Mouse (Mus musculus): ENCODE measurements around the gene Irf1. TPM values are rescaled to one million over a fixed set of nuclear protein-coding genes. Genes with fewer than 3 reads are reported as not detected.

Irf1 gene
- polyA plus RNA-seq, 1 experiment from 2014 or later = 14.0 TPM

- ATAC-seq (replicated peaks; ENCODE audit: low FRiP score, low read depth) = no peak
- Histone ChIP-seq H3K36me3 (ENCODE audit: insufficient read depth, low read length) (no peaks in the 10 kb centered on the region), H3K27ac (no peak overlapping the region), H3K4me3 (replicated peaks; ENCODE audit: low read depth, low read length) (no peak overlapping the region), H3K4me2 (ENCODE audit: low read length) (no peak overlapping the region), H3K9ac (ENCODE audit: low read depth, low read length) (no peak overlapping the region), H3K4me1 (replicated peaks; ENCODE audit: insufficient read depth, low read length) (no peaks in the 10 kb centered on the region), H3K27me3 (ENCODE audit: insufficient read depth, low read length) (no peaks in the 10 kb centered on the region), H3K9me3 (replicated peaks; ENCODE audit: low read length) (no peaks in the 10 kb centered on the region)
- whole genome bisulfite sequencing = 89% methylated on average over 6 of the region's 6 CpGs
- no peak for TF ChIP-seq CTCF (IDR thresholded peaks at IDR 0.05; ENCODE audit: low read depth)
- no peak for DNase-seq (ENCODE audit: low spot score)
Measured at GRCm38 (mm10) chr11:53819511-53819910, 49.7 kb downstream of the Irf1 start.

- Histone ChIP-seq H3K9me3 (replicated peaks; ENCODE audit: low read length) (no peaks in the 10 kb centered on the region), H3K36me3 (ENCODE audit: insufficient read depth, low read length) (no peaks in the 10 kb centered on the region), H3K4me3 (replicated peaks; ENCODE audit: low read depth, low read length) (no peak overlapping the region), H3K9ac (ENCODE audit: low read depth, low read length) (no peak overlapping the region), H3K27me3 (ENCODE audit: insufficient read depth, low read length) (no peaks in the 10 kb centered on the region), H3K4me1 (replicated peaks; ENCODE audit: insufficient read depth, low read length) (no peaks in the 10 kb centered on the region), H3K4me2 (ENCODE audit: low read length) (no peak overlapping the region), H3K27ac (no peak overlapping the region)
- no peak for DNase-seq (ENCODE audit: low spot score)
- 85% methylated on average over 13 of the region's 13 CpGs for WGBS
- TF ChIP-seq CTCF (IDR thresholded peaks at IDR 0.05; ENCODE audit: low read depth) = no peak
- ATAC-seq (replicated peaks; ENCODE audit: low FRiP score, low read depth) = 0 out of 2 replicates have a peak, but pooled peaks have one; percentile 21
Measured at GRCm38 (mm10) chr11:53820516-53821170, 50.8 kb downstream of the Irf1 start.

GRCm38 (mm10) chr11:53821230-53821944, 51.6 kb downstream of the Irf1 start:
- Histone ChIP-seq H3K27ac (no peak overlapping the region), H3K27me3 (ENCODE audit: insufficient read depth, low read length) (no peaks in the 10 kb centered on the region), H3K4me1 (replicated peaks; ENCODE audit: insufficient read depth, low read length) (no peaks in the 10 kb centered on the region), H3K4me2 (ENCODE audit: low read length) (no peak overlapping the region), H3K4me3 (replicated peaks; ENCODE audit: low read depth, low read length) (no peak overlapping the region), H3K36me3 (ENCODE audit: insufficient read depth, low read length) (no peaks in the 10 kb centered on the region), H3K9ac (ENCODE audit: low read depth, low read length) (no peak overlapping the region), H3K9me3 (replicated peaks; ENCODE audit: low read length) (no peaks in the 10 kb centered on the region)
- 72% methylated on average over 11 of the region's 11 CpGs for WGBS
- DNase-seq (ENCODE audit: low spot score) = no peak
- no peak for ATAC-seq (replicated peaks; ENCODE audit: low FRiP score, low read depth)
- no peak for TF ChIP-seq CTCF (IDR thresholded peaks at IDR 0.05; ENCODE audit: low read depth)

GRCm38 (mm10) chr11:53821945-53822338, 52.1 kb downstream of the Irf1 start:
- DNase-seq (ENCODE audit: low spot score) (no peak), ATAC-seq (replicated peaks; ENCODE audit: low FRiP score, low read depth) (no peak)
- WGBS = 90% methylated on average over 3 of the region's 3 CpGs
- Histone ChIP-seq H3K36me3 (ENCODE audit: insufficient read depth, low read length) (no peaks in the 10 kb centered on the region), H3K4me2 (ENCODE audit: low read length) (no peak overlapping the region), H3K27me3 (ENCODE audit: insufficient read depth, low read length) (no peaks in the 10 kb centered on the region), H3K9ac (ENCODE audit: low read depth, low read length) (no peak overlapping the region), H3K27ac (no peak overlapping the region), H3K4me1 (replicated peaks; ENCODE audit: insufficient read depth, low read length) (no peaks in the 10 kb centered on the region), H3K9me3 (replicated peaks; ENCODE audit: low read length) (no peaks in the 10 kb centered on the region), H3K4me3 (replicated peaks; ENCODE audit: low read depth, low read length) (no peak overlapping the region)
- no peak for TF ChIP-seq CTCF (IDR thresholded peaks at IDR 0.05; ENCODE audit: low read depth)

- TF ChIP-seq CTCF (IDR thresholded peaks at IDR 0.05; ENCODE audit: low read depth) = no peak
- DNase-seq (ENCODE audit: low spot score) = no peak
- Histone ChIP-seq H3K27me3 (ENCODE audit: insufficient read depth, low read length) (no peaks in the 10 kb centered on the region), H3K4me2 (ENCODE audit: low read length) (no peak overlapping the region), H3K36me3 (ENCODE audit: insufficient read depth, low read length) (no peaks in the 10 kb centered on the region), H3K4me3 (replicated peaks; ENCODE audit: low read depth, low read length) (no peak overlapping the region), H3K27ac (no peak overlapping the region), H3K9me3 (replicated peaks; ENCODE audit: low read length) (no peaks in the 10 kb centered on the region), H3K9ac (ENCODE audit: low read depth, low read length) (no peak overlapping the region), H3K4me1 (replicated peaks; ENCODE audit: insufficient read depth, low read length) (no peaks in the 10 kb centered on the region)
- ATAC-seq (replicated peaks; ENCODE audit: low FRiP score, low read depth) = no peak
- WGBS = 82% methylated on average over 4 of the region's 4 CpGs
Measured at GRCm38 (mm10) chr11:53825409-53825808, 55.6 kb downstream of the Irf1 start.

Small RNAs within 50 kb of the gene (microRNA-seq; reads per million reads assigned to microRNA genes)
- gene Mir7671 = not detected

Other genes starting within 250 kb of the Irf1 start
- gene Kif3a, start 202.6 kb upstream of the Irf1 start, polyA plus RNA-seq (2015; fragmentation: Nextera tagmentation; extraction: Ambion mirVana) = 50.6 and 54.6 TPM in 2 replicates
- 0.78 and 1.1 TPM in 2 replicates for gene Il4, start 151.3 kb upstream of the Irf1 start, polyA plus RNA-seq (2015; fragmentation: Nextera tagmentation; extraction: Ambion mirVana)
- not detected in 2 replicates for gene Il13, start 135.3 kb upstream of the Irf1 start, polyA plus RNA-seq (2015; fragmentation: Nextera tagmentation; extraction: Ambion mirVana)
- gene Rad50, start 62.7 kb upstream of the Irf1 start, polyA plus RNA-seq (2015; fragmentation: Nextera tagmentation; extraction: Ambion mirVana) = 21.3 and 21.6 TPM in 2 replicates
- gene Il5, start 49.2 kb upstream of the Irf1 start, polyA plus RNA-seq (2015; fragmentation: Nextera tagmentation; extraction: Ambion mirVana) = not detected in 2 replicates
- gene Gm17334, start 3.2 kb downstream of the Irf1 start, polyA plus RNA-seq (2015; fragmentation: Nextera tagmentation; extraction: Ambion mirVana) = 0.20 and 0.21 TPM in 2 replicates
- 2.0 and 2.3 TPM in 2 replicates for gene Gm12216, start 89.2 kb downstream of the Irf1 start, polyA plus RNA-seq (2015; fragmentation: Nextera tagmentation; extraction: Ambion mirVana)
- gene Slc22a5, start 121.6 kb downstream of the Irf1 start, polyA plus RNA-seq (2015; fragmentation: Nextera tagmentation; extraction: Ambion mirVana) = 32.0 and 36.4 TPM in 2 replicates
- 5.6 and 6.0 TPM in 2 replicates for gene Slc22a21, start 210.3 kb downstream of the Irf1 start, polyA plus RNA-seq (2015; fragmentation: Nextera tagmentation; extraction: Ambion mirVana)

Data from kidney, postnatal 0 days (tissue).